In genomic region chr12:71136130-71136973, GRCm38 (mm10) we compare ENCODE assay signal across 7 mouse cellular contexts. TPM values are rescaled to one million over a fixed set of nuclear protein-coding genes. Genes with fewer than 3 reads are reported as not detected.
DNase-seq lines count a peak whose midpoint lies in the region; ATAC-seq and TF ChIP-seq lines count a peak whose summit lies in the region.

Gene Timm9 (minus strand): TSS chr12:71136684.
Gene 2700049A03Rik (plus strand): TSS chr12:71136848.

- peak within 1 kb of the TSS; percentile 93 for H3K4me2 ChIP-seq in intestine, postnatal 0 days (replicated peaks; ENCODE audit: low read depth)

- peak; percentile 26; the same call in 1 of the 2 replicates for TF ChIP-seq CTCF in intestine, postnatal 0 days (IDR thresholded peaks at IDR 0.05; ENCODE audit: low read depth)

- no peaks in the 10 kb centered on the region for H3K27me3 ChIP-seq in embryonic facial prominence, embryonic 10.5 days (replicated peaks; ENCODE audit: low read depth, poor library complexity, severe bottlenecking)
- no peaks in the 10 kb centered on the region for H3K27me3 ChIP-seq in intestine, postnatal 0 days (replicated peaks; ENCODE audit: control insufficient read depth, insufficient read depth, low read length)
- no peaks in the 10 kb centered on the region for H3K27me3 ChIP-seq in midbrain, embryonic 10.5 days (ENCODE audit: low read depth, poor library complexity, severe bottlenecking)

- no peaks in the 10 kb centered on the region for H3K9me3 ChIP-seq in embryonic facial prominence, embryonic 10.5 days
- H3K9me3 ChIP-seq in intestine, postnatal 0 days (ENCODE audit: control insufficient read depth): no peaks in the 10 kb centered on the region
- H3K9me3 ChIP-seq in midbrain, embryonic 10.5 days (replicated peaks): no peaks in the 10 kb centered on the region

- ATAC-seq in intestine, postnatal 0 days: peak; percentile 88

- intact Hi-C loops in left cerebral cortex, postnatal 36 days (cut with DNase I): loop anchor here (5.0 kb wide), 1 partner anchor 119 kb away; the partner anchor contains the start of gene Arid4a

- peaks cover 49% of the 10 kb centered on the region for H3K36me3 ChIP-seq in embryonic facial prominence, embryonic 10.5 days (replicated peaks)
- peaks cover 5% of the 10 kb centered on the region for H3K36me3 ChIP-seq in intestine, postnatal 0 days (ENCODE audit: control insufficient read depth, insufficient read depth)
- H3K36me3 ChIP-seq in midbrain, embryonic 10.5 days: peaks cover 40% of the 10 kb centered on the region

- peak within 1 kb of the TSS; percentile 81 for H3K4me3 ChIP-seq in embryonic facial prominence, embryonic 10.5 days
- peak within 1 kb of the TSS; percentile 95 for H3K4me3 ChIP-seq in intestine, postnatal 0 days (ENCODE audit: low read depth, low read length)
- H3K4me3 ChIP-seq in midbrain, embryonic 10.5 days: peak within 1 kb of the TSS; percentile 96

- WGBS in embryonic facial prominence, embryonic 10.5 days: under 1% methylated on average over 52 of the region's 52 CpGs
- under 1% methylated on average over 52 of the region's 52 CpGs for WGBS in intestine, postnatal 0 days
- WGBS in midbrain, embryonic 10.5 days: under 1% methylated on average over 52 of the region's 52 CpGs

- DNase-seq in adrenal gland, postnatal 10 days: peak; percentile 84
- DNase-seq in embryonic facial prominence, embryonic 10.5 days (ENCODE audit: low spot score): peak; percentile 84
- DNase-seq in gastrocnemius, postnatal 4 days (ENCODE audit: low spot score in 2 of 2): peak; percentile 23 to 74
- peak; percentile 82 to 89 for DNase-seq in left cerebral cortex, postnatal 36 days (ENCODE audit: low spot score in 2 of 2)
- DNase-seq in midbrain, embryonic 10.5 days (ENCODE audit: low spot score): peak; percentile 80
- DNase-seq in right cerebral cortex, postnatal 4 days: peak; percentile 71

- H3K27ac ChIP-seq in embryonic facial prominence, embryonic 10.5 days (replicated peaks): peak within 1 kb of the TSS; percentile 92
- peak within 1 kb of the TSS; percentile 82 for H3K27ac ChIP-seq in intestine, postnatal 0 days (ENCODE audit: low read depth, low read length)
- H3K27ac ChIP-seq in midbrain, embryonic 10.5 days (replicated peaks): peak within 1 kb of the TSS; percentile 93

- H3K4me1 ChIP-seq in embryonic facial prominence, embryonic 10.5 days: peaks cover 28% of the 10 kb centered on the region
- no peaks in the 10 kb centered on the region for H3K4me1 ChIP-seq in intestine, postnatal 0 days (replicated peaks; ENCODE audit: control insufficient read depth, insufficient read depth, low read length)
- H3K4me1 ChIP-seq in midbrain, embryonic 10.5 days: peaks cover 36% of the 10 kb centered on the region

- H3K9ac ChIP-seq in intestine, postnatal 0 days (ENCODE audit: low read depth, low read length): peak within 1 kb of the TSS; percentile 85

RNA-seq across cellular contexts. Expression of gene Timm9, which starts in this region (rescaled TPM):
- total RNA-seq in adrenal gland, postnatal 10 days (2021): 10 to 100 TPM; 68.7 to 79.0 TPM
- 80.5 and 82.4 TPM in 2 replicates for polyA plus RNA-seq in embryonic facial prominence, embryonic 10.5 days (2016; fragmentation: Nextera tagmentation; extraction: Ambion mirVana)
- 10 to 100 TPM; 28.7 to 32.9 TPM for total RNA-seq in gastrocnemius, postnatal 4 days (2021)
- polyA plus RNA-seq in intestine, postnatal 0 days (2015; fragmentation: Nextera tagmentation; extraction: Ambion mirVana): 69.1 and 74.9 TPM in 2 replicates
- 10 to 100 TPM; 49.7 to 67.7 TPM for total RNA-seq in left cerebral cortex, postnatal 36 days (2021)
- 70.2 and 82.7 TPM in 2 replicates for polyA plus RNA-seq in midbrain, embryonic 10.5 days (2016; fragmentation: Nextera tagmentation; extraction: Ambion mirVana)

RNA-seq across cellular contexts. Expression of gene 2700049A03Rik, which starts in this region (rescaled TPM):
- total RNA-seq in adrenal gland, postnatal 10 days (2021): 10 to 100 TPM in 1 of 2 experiments, 1 to 10 TPM in 1; 6.1 to 10.7 TPM
- 19.4 and 21.1 TPM in 2 replicates for polyA plus RNA-seq in embryonic facial prominence, embryonic 10.5 days (2016; fragmentation: Nextera tagmentation; extraction: Ambion mirVana)
- 1 to 10 TPM; 5.9 to 7.6 TPM for total RNA-seq in gastrocnemius, postnatal 4 days (2021)
- 2.7 and 4.2 TPM in 2 replicates for polyA plus RNA-seq in intestine, postnatal 0 days (2015; fragmentation: Nextera tagmentation; extraction: Ambion mirVana)
- 10 to 100 TPM in 1 of 2 experiments, 1 to 10 TPM in 1; 5.4 to 10.9 TPM for total RNA-seq in left cerebral cortex, postnatal 36 days (2021)
- polyA plus RNA-seq in midbrain, embryonic 10.5 days (2016; fragmentation: Nextera tagmentation; extraction: Ambion mirVana): 17.4 and 17.5 TPM in 2 replicates

Comparison
In these comparisons a context has a peak if more than half of its experiments do, and no peak if none do; other contexts are left out.
1. Peak in every context shown above with its lines: DNase-seq, ATAC-seq, H3K4me3 ChIP-seq and H3K27ac ChIP-seq.